Mouse (Mus musculus): ENCODE results near the gene Mertk.

GRCm38 (mm10) chr2:128731514-128731913 lies 32.8 kb downstream of the Mertk start:
- TF ChIP-seq POLR2A (IDR thresholded peaks at IDR 0.05; ENCODE audit: low read depth, low read length) (no peak), ZKSCAN1 (IDR thresholded peaks at IDR 0.05; ENCODE audit: borderline replicate concordance, low read depth, low read length) (no peak), UBTF (IDR thresholded peaks at IDR 0.05; ENCODE audit: low read depth, low read length) (no peak), MAFK (IDR thresholded peaks at IDR 0.05; ENCODE audit: insufficient replicate concordance, low read length) (no peak), RAD21 (IDR thresholded peaks at IDR 0.05; ENCODE audit: low read depth, low read length) (no peak), PAX5 (IDR thresholded peaks at IDR 0.05; ENCODE audit: low read length) (no peak)
